ENCODE assay signal across 18 mouse cellular contexts in the genomic region with DNA sequence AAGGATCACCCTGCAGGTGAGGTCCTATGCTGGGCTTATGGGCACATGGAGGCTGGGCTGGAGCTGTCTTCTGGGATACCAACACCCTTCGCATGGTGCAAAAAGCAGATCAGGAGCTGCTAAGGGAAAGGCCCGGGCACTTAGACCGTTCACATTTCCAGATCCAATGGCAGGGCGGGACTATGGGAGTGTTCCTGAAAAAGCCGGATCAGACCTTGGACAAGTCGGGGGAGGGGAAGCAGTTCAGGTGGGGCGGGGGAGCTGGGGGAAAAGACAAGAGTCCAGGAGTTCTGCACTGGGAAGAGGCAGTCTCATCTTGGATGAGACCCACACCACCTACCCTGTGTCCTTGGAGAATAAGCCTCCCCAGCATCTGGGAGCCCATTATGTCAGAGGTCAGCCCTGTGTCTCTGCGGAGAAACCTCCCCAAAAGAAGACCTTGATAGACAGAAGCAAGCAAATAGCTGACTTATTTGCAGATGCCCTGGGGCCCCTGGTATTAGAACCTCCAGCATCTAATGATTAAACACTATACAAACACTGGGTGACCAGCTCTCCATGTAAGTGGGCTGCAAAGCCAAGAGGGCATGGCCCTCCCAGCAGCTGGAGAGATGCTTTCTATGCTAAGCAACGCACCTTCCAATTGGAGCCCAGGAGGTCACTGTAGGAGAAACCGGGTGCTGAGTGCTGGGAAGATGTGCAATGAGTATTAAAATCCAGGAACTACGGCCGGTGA.
DNase-seq lines count a peak whose midpoint lies in the region; ATAC-seq and TF ChIP-seq lines count a peak whose summit lies in the region.
"Had no signal": no experiment of that assay in that cellular context is flagged by ENCODE, and none has a peak within 500 bp of the region (broad histone marks: within the 10 kb centered on the region; RNA-seq: fewer than 3 reads in every experiment).

No protein-coding gene starts in this region.

- no peaks in the 10 kb centered on the region for H3K36me3 ChIP-seq in heart, embryonic 10.5 days
- H3K36me3 ChIP-seq in kidney, adult 2 months (ENCODE audit: control insufficient read depth, insufficient read depth, low read length), result no peaks in the 10 kb centered on the region
- no peaks in the 10 kb centered on the region for H3K36me3 ChIP-seq in stomach, embryonic 15.5 days

- peak overlapping the region; percentile 73 for H3K27ac ChIP-seq in heart, embryonic 10.5 days
- H3K27ac ChIP-seq in kidney, adult 2 months (ENCODE audit: insufficient read depth, low read depth, low read length), result no peak overlapping the region
- H3K27ac ChIP-seq in stomach, embryonic 15.5 days, result peak overlapping the region; percentile 44; the same call in 1 of the 2 replicates
- H3K27ac ChIP-seq: hindbrain, postnatal 0 days had no signal

- peaks cover 89% of the 10 kb centered on the region for H3K4me1 ChIP-seq in heart, embryonic 10.5 days
- H3K4me1 ChIP-seq in kidney, adult 2 months (ENCODE audit: control insufficient read depth, insufficient read depth, low read length), result peaks cover 11% of the 10 kb centered on the region; the same call in 1 of the 2 replicates
- H3K4me1 ChIP-seq in stomach, embryonic 15.5 days, result peaks cover 14% of the 10 kb centered on the region

- H3K4me3 ChIP-seq in heart, embryonic 10.5 days, result no peak overlapping the region
- no peak overlapping the region for H3K4me3 ChIP-seq in kidney, adult 2 months (ENCODE audit: insufficient read depth, low read depth, low read length)
- H3K4me3 ChIP-seq in stomach, embryonic 15.5 days (replicated peaks), result no peak overlapping the region
- H3K4me3 ChIP-seq: myocyte had no signal

- H3K9me3 ChIP-seq in heart, embryonic 10.5 days, result no peaks in the 10 kb centered on the region
- H3K9me3 ChIP-seq in stomach, embryonic 15.5 days, result no peaks in the 10 kb centered on the region

- no peaks in the 10 kb centered on the region for H3K27me3 ChIP-seq in heart, embryonic 10.5 days (ENCODE audit: insufficient read depth, poor library complexity, severe bottlenecking)
- no peaks in the 10 kb centered on the region for H3K27me3 ChIP-seq in kidney, adult 2 months (replicated peaks; ENCODE audit: control insufficient read depth, insufficient read depth, low read length)
- H3K27me3 ChIP-seq in stomach, embryonic 15.5 days (replicated peaks), result no peaks in the 10 kb centered on the region

- DNase-seq in heart, embryonic 10.5 days (ENCODE audit: low spot score), result no peak
- DNase-seq in heart, adult 9 months (ENCODE audit: low spot score in 2 of 2), result no peak
- DNase-seq in kidney, postnatal 10 days, result peak; percentile 61
- no peak for DNase-seq in kidney, adult 2 months
- peak; percentile 47 to 73 for DNase-seq in kidney, postnatal 4 days
- no peak for DNase-seq in urinary bladder, postnatal 25 days (ENCODE audit: low spot score)
- DNase-seq in gastrocnemius, adult 18-20 months (ENCODE audit: low spot score), result no peak
- DNase-seq: adrenal gland, postnatal 10 days; cerebellum, adult 8-10 months; forebrain, postnatal 0 days; gastrocnemius, postnatal 25 days; heart, postnatal 10 days; left cerebral cortex, postnatal 4 days; lung, postnatal 14 days; thymus, postnatal 25 days had no signal

- TF ChIP-seq POLR2A in kidney, adult 2 months (IDR thresholded peaks at IDR 0.05; ENCODE audit: low read depth, low read length), result no peak

- WGBS in heart, embryonic 10.5 days, result 70% methylated on average over 12 of the region's 12 CpGs
- 45% methylated on average over 12 of the region's 12 CpGs for WGBS in kidney, adult 2 months
- WGBS in stomach, embryonic 15.5 days, result 61% methylated on average over 12 of the region's 12 CpGs

- no peak overlapping the region for H3K4me2 ChIP-seq in stomach, embryonic 15.5 days

- no peak for TF ChIP-seq CTCF in kidney, adult 2 months (conservative IDR thresholded peaks at IDR 0.05; ENCODE audit: insufficient read depth, insufficient read length, low read depth, low read length)

- no peak overlapping the region for H3K9ac ChIP-seq in stomach, embryonic 15.5 days
- H3K9ac ChIP-seq: forebrain, postnatal 0 days had no signal

- ATAC-seq in stomach, embryonic 15.5 days (ENCODE audit: insufficient read depth, low FRiP score, low read depth), result peak; percentile 67; the same call in 1 of the 2 replicates
- ATAC-seq: forebrain, postnatal 0 days; hindbrain, postnatal 0 days had no signal

Comparison
In these comparisons a context has a peak if more than half of its experiments do, and no peak if none do; other contexts are left out.
1. DNase-seq: peak in kidney, postnatal 10 days (single experiment) and kidney, postnatal 4 days (2 of 2); none in heart, embryonic 10.5 days (single experiment), heart, adult 9 months (0 of 2), kidney, adult 2 months (single experiment), urinary bladder, postnatal 25 days (single experiment) and gastrocnemius, adult 18-20 months (single experiment).